ENCODE assay signal across 25 mouse cellular contexts in genomic region chr7:28321974-28322720, GRCm38 (mm10). TPM values are rescaled to one million over a fixed set of nuclear protein-coding genes. Genes with fewer than 3 reads are reported as not detected.
DNase-seq lines count a peak whose midpoint lies in the region; ATAC-seq lines count a peak whose summit lies in the region.
"Had no signal": no experiment of that assay in that cellular context is flagged by ENCODE, and none has a peak within 500 bp of the region (broad histone marks: within the 10 kb centered on the region; RNA-seq: fewer than 3 reads in every experiment).

No protein-coding gene starts in this region.

- peak; percentile 45 for DNase-seq in kidney, adult 18-20 months
- peak; percentile 54 for DNase-seq in 416B (ENCODE audit: low read depth)
- no peak for DNase-seq in layer of hippocampus, postnatal 36 days
- DNase-seq: B cell, adult 2 months; cerebellum, adult 8-10 months; gastrocnemius, postnatal 25 days; left cerebral cortex, postnatal 4 days; liver, embryonic 13.5 days; right cerebral cortex, postnatal 14 days; spleen, adult 18-20 months; thymus, postnatal 4 days had no signal

- no peak overlapping the region for H3K4me3 ChIP-seq in kidney, embryonic 14.5 days (ENCODE audit: low read length)
- H3K4me3 ChIP-seq: embryonic facial prominence, embryonic 12.5 days; erythroblast, embryonic 14.5 days; forebrain, embryonic 13.5 days; liver, embryonic 13.5 days; megakaryocyte, embryonic 14.5 days; midbrain, embryonic 15.5 days; neural tube, embryonic 15.5 days had no signal

- no peaks in the 10 kb centered on the region for H3K9me3 ChIP-seq in kidney, embryonic 14.5 days (ENCODE audit: control insufficient read depth, low read length)
- H3K9me3 ChIP-seq: embryonic facial prominence, embryonic 12.5 days; forebrain, embryonic 13.5 days; liver, embryonic 13.5 days; megakaryocyte, embryonic 14.5 days; midbrain, embryonic 15.5 days; neural tube, embryonic 15.5 days had no signal

- H3K9ac ChIP-seq in kidney, embryonic 14.5 days (ENCODE audit: low read depth, low read length) = no peak overlapping the region
- H3K9ac ChIP-seq: embryonic facial prominence, embryonic 12.5 days; forebrain, embryonic 13.5 days; liver, embryonic 13.5 days; midbrain, embryonic 15.5 days; neural tube, embryonic 15.5 days had no signal

- no peaks in the 10 kb centered on the region for H3K4me1 ChIP-seq in kidney, embryonic 14.5 days (ENCODE audit: control insufficient read depth, insufficient read depth, low read length)
- H3K4me1 ChIP-seq: embryonic facial prominence, embryonic 12.5 days; forebrain, embryonic 13.5 days; midbrain, embryonic 15.5 days; neural tube, embryonic 15.5 days had no signal

- H3K36me3 ChIP-seq in kidney, embryonic 14.5 days (ENCODE audit: control insufficient read depth, insufficient read depth, low read length) = peaks cover 98% of the 10 kb centered on the region

- no peak overlapping the region for H3K27ac ChIP-seq in kidney, embryonic 14.5 days (ENCODE audit: low read depth, low read length)
- H3K27ac ChIP-seq: embryonic facial prominence, embryonic 12.5 days; forebrain, embryonic 13.5 days; liver, embryonic 13.5 days; midbrain, embryonic 15.5 days; neural tube, embryonic 15.5 days had no signal

- no peaks in the 10 kb centered on the region for H3K27me3 ChIP-seq in kidney, embryonic 14.5 days (ENCODE audit: control insufficient read depth, insufficient read depth, low read length)
- H3K27me3 ChIP-seq: embryonic facial prominence, embryonic 12.5 days; forebrain, embryonic 13.5 days; liver, embryonic 13.5 days; megakaryocyte, embryonic 14.5 days; midbrain, embryonic 15.5 days; neural tube, embryonic 15.5 days had no signal

- H3K4me2 ChIP-seq in kidney, embryonic 14.5 days (replicated peaks; ENCODE audit: low read depth, low read length) = no peak overlapping the region
- H3K4me2 ChIP-seq: embryonic facial prominence, embryonic 12.5 days; forebrain, embryonic 13.5 days; liver, embryonic 13.5 days; midbrain, embryonic 15.5 days; neural tube, embryonic 15.5 days had no signal

- 93% methylated on average over 15 of the region's 15 CpGs for WGBS in kidney, embryonic 14.5 days

- ATAC-seq in kidney, embryonic 14.5 days (ENCODE audit: low FRiP score, low TSS enrichment) = no peak
- peak; percentile 85 for ATAC-seq in granulocyte monocyte progenitor cell, adult 5-6 weeks (replicated peaks; ENCODE audit: poor library complexity, severe bottlenecking)
- ATAC-seq in megakaryocyte, adult 5-6 weeks (ENCODE audit: poor library complexity, severe bottlenecking) = peak; percentile 76
- ATAC-seq in frontal cortex, adult (ENCODE audit: low TSS enrichment) = no peak
- ATAC-seq: forebrain, embryonic 13.5 days; inflammation-experienced regulatory T-cells, adult 6 months; lung, postnatal 0 days; midbrain, embryonic 15.5 days had no signal

RNA-seq across cellular contexts. Expression of gene Timm50, which starts 10.3 kb away (rescaled TPM):
- 165 and 191 TPM in 2 replicates for polyA plus RNA-seq in kidney, embryonic 14.5 days (2014; fragmentation: Nextera tagmentation; extraction: Ambion mirVana)
- 60.1 and 83.1 TPM in 2 replicates for total RNA-seq in granulocyte monocyte progenitor cell, adult 5-6 weeks (2014; fragmentation: Nextera tagmentation)
- total RNA-seq in granulocyte monocyte progenitor cell, adult 5-6 weeks (2017) = 45.8 and 47.7 TPM in 2 replicates
- 19.5 and 26.2 TPM in 2 replicates for total RNA-seq in megakaryocyte, adult 5-6 weeks (2015)
- 19.7 and 22.1 TPM in 2 replicates for total RNA-seq in megakaryocyte, adult 5-6 weeks (2017)
- total RNA-seq in layer of hippocampus, postnatal 36 days (2021) = 10 to 100 TPM; 41.1 to 42.1 TPM

RNA-seq across cellular contexts. Expression of gene Supt5, which starts 16.4 kb away (rescaled TPM):
- 46.6 and 84.5 TPM in 2 replicates for polyA plus RNA-seq in kidney, embryonic 14.5 days (2014; fragmentation: Nextera tagmentation; extraction: Ambion mirVana)
- total RNA-seq in granulocyte monocyte progenitor cell, adult 5-6 weeks (2014; fragmentation: Nextera tagmentation) = 72.1 and 81.1 TPM in 2 replicates
- 61.2 and 64.1 TPM in 2 replicates for total RNA-seq in granulocyte monocyte progenitor cell, adult 5-6 weeks (2017)
- 47.1 and 56.8 TPM in 2 replicates for total RNA-seq in megakaryocyte, adult 5-6 weeks (2015)
- 61.2 and 67.5 TPM in 2 replicates for total RNA-seq in megakaryocyte, adult 5-6 weeks (2017)
- total RNA-seq in layer of hippocampus, postnatal 36 days (2021) = 100 to 1,000 TPM; 114 to 122 TPM

RNA-seq across cellular contexts. Expression of gene Dll3, which starts 20.1 kb away (rescaled TPM):
- 0.51 and 0.93 TPM in 2 replicates for polyA plus RNA-seq in kidney, embryonic 14.5 days (2014; fragmentation: Nextera tagmentation; extraction: Ambion mirVana)
- total RNA-seq in granulocyte monocyte progenitor cell, adult 5-6 weeks (2014; fragmentation: Nextera tagmentation) = not detected in 2 replicates
- 0.10 TPM in 1 of 2 replicates, not detected in the other for total RNA-seq in granulocyte monocyte progenitor cell, adult 5-6 weeks (2017)
- not detected in 2 replicates for total RNA-seq in megakaryocyte, adult 5-6 weeks (2015)
- not detected in 2 replicates for total RNA-seq in megakaryocyte, adult 5-6 weeks (2017)
- total RNA-seq in layer of hippocampus, postnatal 36 days (2021) = 1 to 10 TPM; 2.1 to 2.8 TPM
- total RNA-seq: gastrocnemius, postnatal 25 days had no signal
- polyA plus RNA-seq: erythroblast, embryonic 14.5 days; heart, postnatal 0 days; inflammation-experienced regulatory T-cells, adult 6 months had no signal

RNA-seq across cellular contexts. Expression of gene Rps16, which starts 28.3 kb away (rescaled TPM):
- 1,287 and 1,567 TPM in 2 replicates for polyA plus RNA-seq in kidney, embryonic 14.5 days (2014; fragmentation: Nextera tagmentation; extraction: Ambion mirVana)
- 4,181 and 4,473 TPM in 2 replicates for total RNA-seq in granulocyte monocyte progenitor cell, adult 5-6 weeks (2014; fragmentation: Nextera tagmentation)
- total RNA-seq in granulocyte monocyte progenitor cell, adult 5-6 weeks (2017) = 929 and 980 TPM in 2 replicates
- total RNA-seq in megakaryocyte, adult 5-6 weeks (2015) = 2,258 and 2,353 TPM in 2 replicates
- total RNA-seq in megakaryocyte, adult 5-6 weeks (2017) = 250 and 448 TPM in 2 replicates
- 100 to 1,000 TPM; 454 to 471 TPM for total RNA-seq in layer of hippocampus, postnatal 36 days (2021)

RNA-seq across cellular contexts. Expression of gene Selenov, which starts 31.2 kb away (rescaled TPM):
- polyA plus RNA-seq in kidney, embryonic 14.5 days (2014; fragmentation: Nextera tagmentation; extraction: Ambion mirVana) = 0.26 TPM in 1 of 2 replicates, not detected in the other
- not detected in 2 replicates for total RNA-seq in granulocyte monocyte progenitor cell, adult 5-6 weeks (2014; fragmentation: Nextera tagmentation)
- total RNA-seq in granulocyte monocyte progenitor cell, adult 5-6 weeks (2017) = not detected in 2 replicates
- not detected in 2 replicates for total RNA-seq in megakaryocyte, adult 5-6 weeks (2015)
- total RNA-seq in megakaryocyte, adult 5-6 weeks (2017) = not detected in 2 replicates
- total RNA-seq in layer of hippocampus, postnatal 36 days (2021) = 1 to 10 TPM in 1 of 2 experiments, under 1 TPM in 1; 0.27 to 1.8 TPM
- total RNA-seq: adrenal gland, adult 18-20 months; gastrocnemius, postnatal 25 days had no signal
- polyA plus RNA-seq: embryonic facial prominence, embryonic 12.5 days; erythroblast, embryonic 14.5 days; heart, postnatal 0 days; inflammation-experienced regulatory T-cells, adult 6 months; liver, embryonic 13.5 days had no signal

Comparison
In these comparisons a context has a peak if more than half of its experiments do, and no peak if none do; other contexts are left out.
1. DNase-seq: peak in kidney, adult 18-20 months (single experiment) and 416B (single experiment); none in layer of hippocampus, postnatal 36 days (0 of 2).
2. ATAC-seq: peak in granulocyte monocyte progenitor cell, adult 5-6 weeks (single experiment) and megakaryocyte, adult 5-6 weeks (single experiment); none in kidney, embryonic 14.5 days (single experiment) and frontal cortex, adult (single experiment).